Mouse (Mus musculus) embryonic fibroblast, embryonic 13.5 days (primary cell): ENCODE results near the gene Exoc6b.

Experiments used
- CTCF ChIP-seq: IDR thresholded peaks from 2 replicates; pipeline ENCODE4 v1.5.1; 2011; ENCODE audit warnings: mild to moderate bottlenecking, control low read depth, low read length, moderate library complexity, borderline replicate concordance; ENCODE audit not compliant: insufficient read depth
- POLR2A ChIP-seq: IDR thresholded peaks from 2 replicates; pipeline ENCODE4 v1.6.1; 2011; ENCODE audit warnings: low read depth, mild to moderate bottlenecking, control low read depth, low read length, moderate library complexity

DNA sequence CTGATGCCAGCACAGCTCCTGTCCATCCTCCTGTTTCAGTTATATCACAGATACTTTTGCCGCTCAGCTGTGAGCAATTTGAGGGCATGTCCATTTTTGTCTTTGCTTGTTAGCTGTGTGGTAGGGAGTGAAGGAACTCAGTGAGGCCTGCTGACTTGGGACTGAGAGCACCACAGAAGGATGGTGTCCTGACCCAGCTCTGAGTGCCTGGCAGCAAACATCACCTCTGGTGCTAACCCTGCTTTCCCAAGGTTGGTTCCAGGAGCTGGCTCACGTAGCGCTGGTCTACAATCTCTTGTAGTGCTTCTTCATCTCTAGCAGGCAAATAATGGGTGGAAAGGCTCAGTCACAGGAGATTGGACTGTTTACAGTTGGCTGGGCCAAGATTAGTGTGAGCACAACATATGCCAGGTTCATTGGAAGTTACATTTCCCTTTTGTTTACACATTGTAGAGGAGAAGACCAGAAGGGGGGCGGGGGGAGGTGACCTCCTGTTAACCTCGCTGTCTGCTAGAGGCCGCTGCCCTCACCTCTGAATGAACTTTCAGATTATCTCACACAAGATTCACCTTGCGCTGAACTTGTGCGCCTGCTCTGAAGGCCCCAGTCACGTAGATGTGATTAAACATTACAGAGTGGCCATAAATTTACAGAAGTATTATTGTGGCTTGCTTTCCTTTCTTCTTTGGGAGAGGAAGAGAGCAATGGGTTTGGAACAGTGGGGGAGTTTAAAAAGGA lies 428.8 kb downstream of the Exoc6b start:
- TF ChIP-seq POLR2A, result no peak
- TF ChIP-seq CTCF, result no peak
